ENCODE assay signal across 7 mouse cellular contexts in the genomic region with DNA sequence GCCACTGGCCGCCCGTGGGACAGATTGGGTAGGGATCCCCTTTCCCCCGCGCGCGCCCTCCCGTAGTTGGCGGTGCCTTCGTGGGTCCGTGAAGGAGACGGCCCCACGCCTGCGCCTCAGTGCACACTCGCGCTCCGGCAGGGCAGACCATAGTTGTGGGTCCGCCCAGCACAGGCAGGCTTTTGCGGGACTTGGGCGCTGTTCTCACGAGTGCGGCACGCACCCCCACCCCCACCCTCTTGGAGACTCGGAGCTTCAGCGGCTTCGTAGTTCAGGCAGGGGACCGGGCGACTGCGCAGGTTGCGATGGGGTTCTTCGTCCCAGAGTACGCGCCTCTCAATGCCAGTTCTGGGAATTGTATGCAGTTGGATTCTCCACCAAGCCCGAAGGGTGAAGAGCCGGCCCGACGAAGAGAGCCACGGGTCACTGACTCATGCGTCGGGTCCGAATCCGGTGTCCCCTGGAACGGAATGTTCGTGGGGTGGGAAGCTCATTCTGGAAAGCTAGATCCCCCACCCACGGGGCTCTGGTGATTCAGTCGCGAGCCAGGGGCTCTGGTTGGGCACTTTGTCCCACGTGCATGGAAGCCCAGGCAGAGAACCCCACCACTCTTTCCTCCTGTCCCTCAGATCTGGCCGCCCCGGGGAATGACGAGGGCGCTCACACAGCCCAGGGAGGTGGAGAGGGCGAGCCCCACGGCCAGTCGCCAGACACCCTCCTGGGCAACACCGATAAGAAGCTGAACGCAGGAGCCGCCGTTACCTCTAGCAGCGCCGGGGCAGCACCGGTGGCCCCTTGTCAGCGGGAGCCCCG. TPM values are rescaled to one million over a fixed set of nuclear protein-coding genes. Genes with fewer than 3 reads are reported as not detected.
DNase-seq lines count a peak whose midpoint lies in the region; ATAC-seq and TF ChIP-seq lines count a peak whose summit lies in the region.

No protein-coding gene starts in this region.

- TF ChIP-seq CTCF in C2C12 (IDR thresholded peaks at IDR 0.05; ENCODE audit: control insufficient read depth, insufficient read depth, insufficient read length) = no peak
- TF ChIP-seq CTCF in embryonic fibroblast, embryonic 13.5 days (IDR thresholded peaks at IDR 0.05; ENCODE audit: borderline replicate concordance, insufficient read depth, low read length) = no peak

- peak overlapping the region; percentile 83 for H3K4me2 ChIP-seq in neural tube, embryonic 11.5 days (ENCODE audit: low read depth)

- H3K9me3 ChIP-seq in neural tube, embryonic 11.5 days (ENCODE audit: control insufficient read depth, low read length) = no peaks in the 10 kb centered on the region

- DNase-seq in ES-CJ7 (ENCODE audit: low read depth, low spot score) (peak; percentile 55), liver (peak; percentile 93)
- DNase-seq in heart, postnatal 25 days (ENCODE audit: low spot score) = peak; percentile 42
- peak; percentile 37 for DNase-seq in neural tube, embryonic 11.5 days (ENCODE audit: low spot score)
- no peak for DNase-seq in layer of hippocampus, adult 18-20 months (ENCODE audit: low spot score in 2 of 2)

- peaks cover 13% of the 10 kb centered on the region for H3K79me2 ChIP-seq in C2C12 (ENCODE audit: control insufficient read depth, insufficient read depth)

- TF ChIP-seq POLR2A in embryonic fibroblast, embryonic 13.5 days (IDR thresholded peaks at IDR 0.05; ENCODE audit: low read depth, low read length) = peak; percentile 32

- peak overlapping the region; percentile 82 for H3K27ac ChIP-seq in embryonic fibroblast, embryonic 13.5 days (ENCODE audit: insufficient read depth, low read length)
- no peak overlapping the region for H3K27ac ChIP-seq in neural tube, embryonic 11.5 days (ENCODE audit: low read depth, low read length)

- no peaks in the 10 kb centered on the region for H3K27me3 ChIP-seq in C2C12 (ENCODE audit: control insufficient read depth, insufficient read depth, insufficient read length)
- peaks cover 46% of the 10 kb centered on the region for H3K27me3 ChIP-seq in neural tube, embryonic 11.5 days (ENCODE audit: control insufficient read depth, insufficient read depth, low read length)

- H3K79me3 ChIP-seq in C2C12 (ENCODE audit: low read depth) = no peaks in the 10 kb centered on the region

- H3ac ChIP-seq in C2C12 (ENCODE audit: control insufficient read depth, insufficient read length, low read depth) = peak overlapping the region; percentile 84

- ATAC-seq in neural tube, embryonic 11.5 days (ENCODE audit: insufficient read depth, low FRiP score, low TSS enrichment) = 0 out of 2 replicates have a peak, but pooled peaks have one; percentile 18

- no peaks in the 10 kb centered on the region for H3K4me1 ChIP-seq in embryonic fibroblast, embryonic 13.5 days (ENCODE audit: control insufficient read depth, insufficient read depth, low read length)
- H3K4me1 ChIP-seq in neural tube, embryonic 11.5 days (ENCODE audit: control insufficient read depth, insufficient read depth, low read length) = peaks cover 33% of the 10 kb centered on the region

- intact Hi-C loops in heart, postnatal 25 days (cut with DNase I) = loop anchor here (1.0 to 10.0 kb wide), 2 partner anchors 32 to 49 kb away; no protein-coding TSS in a partner anchor

- WGBS in neural tube, embryonic 11.5 days = under 1% methylated on average over 60 of the region's 63 CpGs

- peak overlapping the region; percentile 55 for H3K4me3 ChIP-seq in C2C12 (ENCODE audit: insufficient read depth, poor library complexity, severe bottlenecking)
- peak overlapping the region; percentile 50 for H3K4me3 ChIP-seq in embryonic fibroblast, embryonic 13.5 days (ENCODE audit: insufficient read depth, low read length)
- peak overlapping the region; percentile 46 for H3K4me3 ChIP-seq in neural tube, embryonic 11.5 days (ENCODE audit: low read depth, low read length)

- peak overlapping the region; percentile 37; the same call in 1 of the 2 replicates for H3K9ac ChIP-seq in neural tube, embryonic 11.5 days (ENCODE audit: low read length)

- H3K36me3 ChIP-seq in C2C12 (ENCODE audit: control insufficient read depth, insufficient read depth) = peaks cover 14% of the 10 kb centered on the region
- H3K36me3 ChIP-seq in neural tube, embryonic 11.5 days (ENCODE audit: control insufficient read depth, insufficient read depth, low read length) = no peaks in the 10 kb centered on the region; the same call in 1 of the 2 replicates

TF ChIP-seq in C2C12, 6 proteins besides CTCF, POLR2A, EP300 and RAD21:
- TF ChIP-seq MAX (IDR thresholded peaks at IDR 0.05) = peak; percentile 11
- TF ChIP-seq FOSL1 (IDR thresholded peaks at IDR 0.05; ENCODE audit: insufficient read depth, low read length, poor library complexity, severe bottlenecking) = no peak
TF ChIP-seq in C2C12: peak in this region for 1.

RNA-seq across cellular contexts. Expression of a gene that starts 2.8 kb away (rescaled TPM):
- polyA plus RNA-seq in C2C12 (2012; fragmentation: generic; extraction: Trizol) = 11.3 TPM
- polyA plus RNA-seq in embryonic fibroblast, embryonic 13.5 days (2011; ENCODE audit: insufficient read length, low read depth, missing spikeins) = 8.7 and 11.2 TPM in 2 replicates
- total RNA-seq in heart, postnatal 25 days (2021) = 1 to 10 TPM; 1.4 to 1.9 TPM
- 9.9 and 10.9 TPM in 2 replicates for polyA plus RNA-seq in neural tube, embryonic 11.5 days (2014; fragmentation: Nextera tagmentation; extraction: Ambion mirVana)
- total RNA-seq in layer of hippocampus, adult 18-20 months (2021) = 1 to 10 TPM in 1 of 2 experiments, under 1 TPM in 1; 0.84 to 2.3 TPM

RNA-seq across cellular contexts. Expression of a gene that starts 39.5 kb away (rescaled TPM):
- 81.0 TPM for polyA plus RNA-seq in C2C12 (2012; fragmentation: generic; extraction: Trizol)
- polyA plus RNA-seq in embryonic fibroblast, embryonic 13.5 days (2011; ENCODE audit: insufficient read length, low read depth, missing spikeins) = 103 and 112 TPM in 2 replicates
- 10 to 100 TPM; 33.2 to 35.1 TPM for total RNA-seq in heart, postnatal 25 days (2021)
- polyA plus RNA-seq in neural tube, embryonic 11.5 days (2014; fragmentation: Nextera tagmentation; extraction: Ambion mirVana) = 212 and 222 TPM in 2 replicates
- 10 to 100 TPM; 87.0 to 91.5 TPM for total RNA-seq in layer of hippocampus, adult 18-20 months (2021)

RNA-seq across cellular contexts. Expression of a gene that starts 47.7 kb away (rescaled TPM):
- polyA plus RNA-seq in C2C12 (2012; fragmentation: generic; extraction: Trizol) = 23.1 TPM
- 29.8 and 36.3 TPM in 2 replicates for polyA plus RNA-seq in embryonic fibroblast, embryonic 13.5 days (2011; ENCODE audit: insufficient read length, low read depth, missing spikeins)
- 10 to 100 TPM; 31.4 to 37.1 TPM for total RNA-seq in heart, postnatal 25 days (2021)
- polyA plus RNA-seq in neural tube, embryonic 11.5 days (2014; fragmentation: Nextera tagmentation; extraction: Ambion mirVana) = 28.8 and 29.1 TPM in 2 replicates
- 100 to 1,000 TPM in 1 of 2 experiments, 10 to 100 TPM in 1; 99.4 to 104 TPM for total RNA-seq in layer of hippocampus, adult 18-20 months (2021)

RNA-seq across cellular contexts. Expression of a gene that starts 52.7 kb away (rescaled TPM):
- not detected for polyA plus RNA-seq in C2C12 (2012; fragmentation: generic; extraction: Trizol)
- not detected in 2 replicates for polyA plus RNA-seq in embryonic fibroblast, embryonic 13.5 days (2011; ENCODE audit: insufficient read length, low read depth, missing spikeins)
- total RNA-seq in heart, postnatal 25 days (2021) = not detected
- polyA plus RNA-seq in neural tube, embryonic 11.5 days (2014; fragmentation: Nextera tagmentation; extraction: Ambion mirVana) = not detected in 2 replicates
- total RNA-seq in layer of hippocampus, adult 18-20 months (2021) = 1 to 10 TPM in 1 of 2 experiments, under 1 TPM in 1; 0.33 to 1.1 TPM

Comparison
In these comparisons a context has a peak if more than half of its experiments do, and no peak if none do; other contexts are left out.
1. DNase-seq: peak in ES-CJ7 (single experiment), heart, postnatal 25 days (single experiment), liver (single experiment) and neural tube, embryonic 11.5 days (single experiment); none in layer of hippocampus, adult 18-20 months (0 of 2).
2. Peak in every context shown above with its lines, with median percentiles within 50 percentile points of each other: H3K4me3 ChIP-seq.